Mouse (Mus musculus): ENCODE data around the gene Olfr1360. TPM values are rescaled to one million over a fixed set of nuclear protein-coding genes. Genes with fewer than 3 reads are reported as not detected.

Olfr1360 gene
- polyA plus RNA-seq (2017; shearing (Covaris generic)) = not detected

GRCm38 (mm10) chr13:21677305-21677704, at the start of gene Olfr1360:
Gene Olfr1360, minus strand, starts transcription at chr13:21677405.

GRCm38 (mm10) chr13:21721757-21722372, 44.7 kb upstream of the Olfr1360 start, which contains the start of gene Hist1h2bm:
Gene Hist1h2bm, plus strand, starts transcription at chr13:21722044.

GRCm38 (mm10) chr13:21717397-21718357, 40.5 kb upstream of the Olfr1360 start, which contains the start of gene Hist1h3h:
Gene Hist1h3h, plus strand, starts transcription at chr13:21717659.

GRCm38 (mm10) chr13:21715864-21716539, 38.8 kb upstream of the Olfr1360 start, which contains the start of the genes Hist1h2bl and Hist1h2ai:
Gene Hist1h2bl, minus strand, starts transcription at chr13:21716143.
Gene Hist1h2ai, plus strand, starts transcription at chr13:21716422.

GRCm38 (mm10) chr13:21697811-21698210, 20.6 kb upstream of the Olfr1360 start, which contains the start of gene Olfr1359:
Gene Olfr1359, plus strand, starts transcription at chr13:21698111.

GRCm38 (mm10) chr13:21663286-21663685, 13.9 kb downstream of the Olfr1360 start, which contains the start of gene Olfr1361:
Gene Olfr1361, minus strand, starts transcription at chr13:21663386.

GRCm38 (mm10) chr13:21642418-21642817, 34.8 kb downstream of the Olfr1360 start, which contains the start of gene Olfr11:
Gene Olfr11, minus strand, starts transcription at chr13:21642518.

Other genes starting within 250 kb of the Olfr1360 start
- 0.21 TPM for gene Pgbd1, start 236.3 kb downstream of the Olfr1360 start, polyA plus RNA-seq (2017; shearing (Covaris generic))
- gene Zscan26, start 223.7 kb downstream of the Olfr1360 start, polyA plus RNA-seq (2017; shearing (Covaris generic)) = 7.0 TPM
- not detected for gene Nkapl, start 208.9 kb downstream of the Olfr1360 start, polyA plus RNA-seq (2017; shearing (Covaris generic))
- not detected for gene Zkscan4, start 198.5 kb downstream of the Olfr1360 start, polyA plus RNA-seq (2017; shearing (Covaris generic))
- gene Gm10065, start 198.0 kb downstream of the Olfr1360 start, polyA plus RNA-seq (2017; shearing (Covaris generic)) = not detected
- gene AK157302, start 182.2 kb downstream of the Olfr1360 start, polyA plus RNA-seq (2017; shearing (Covaris generic)) = 0.20 TPM
- 5.8 TPM for gene Gm11273, start 176.0 kb downstream of the Olfr1360 start, polyA plus RNA-seq (2017; shearing (Covaris generic))
- gene Zkscan8, start 146.3 kb downstream of the Olfr1360 start, polyA plus RNA-seq (2017; shearing (Covaris generic)) = 3.2 TPM
- gene Olfr1366, start 134.6 kb downstream of the Olfr1360 start, polyA plus RNA-seq (2017; shearing (Covaris generic)) = not detected
- not detected for gene Olfr1535, start 117.5 kb downstream of the Olfr1360 start, polyA plus RNA-seq (2017; shearing (Covaris generic))
- gene Olfr1364, start 95.6 kb downstream of the Olfr1360 start, polyA plus RNA-seq (2017; shearing (Covaris generic)) = not detected
- gene Olfr1362, start 63.4 kb downstream of the Olfr1360 start, polyA plus RNA-seq (2017; shearing (Covaris generic)) = not detected
- not detected for gene Olfr11, start 34.9 kb downstream of the Olfr1360 start, polyA plus RNA-seq (2017; shearing (Covaris generic))
- not detected for gene Olfr1361, start 14.0 kb downstream of the Olfr1360 start, polyA plus RNA-seq (2017; shearing (Covaris generic))
- gene Olfr1359, start 20.7 kb upstream of the Olfr1360 start, polyA plus RNA-seq (2017; shearing (Covaris generic)) = not detected
- not detected for gene Hist1h2bl, start 38.7 kb upstream of the Olfr1360 start, polyA plus RNA-seq (2017; shearing (Covaris generic))
- not detected for gene Hist1h2ai, start 39.0 kb upstream of the Olfr1360 start, polyA plus RNA-seq (2017; shearing (Covaris generic))
- not detected for gene Hist1h3h, start 40.3 kb upstream of the Olfr1360 start, polyA plus RNA-seq (2017; shearing (Covaris generic))
- not detected for gene Hist1h2bm, start 44.6 kb upstream of the Olfr1360 start, polyA plus RNA-seq (2017; shearing (Covaris generic))
- not detected for gene Hist1h4j, start 57.7 kb upstream of the Olfr1360 start, polyA plus RNA-seq (2017; shearing (Covaris generic))
- gene Hist1h4k, start 73.1 kb upstream of the Olfr1360 start, polyA plus RNA-seq (2017; shearing (Covaris generic)) = not detected
- gene Hist1h2ak, start 76.4 kb upstream of the Olfr1360 start, polyA plus RNA-seq (2017; shearing (Covaris generic)) = not detected
- gene Hist1h2bn, start 76.7 kb upstream of the Olfr1360 start, polyA plus RNA-seq (2017; shearing (Covaris generic)) = 1.1 TPM
- gene Hist1h1b, start 103.2 kb upstream of the Olfr1360 start, polyA plus RNA-seq (2017; shearing (Covaris generic)) = 0.70 TPM
- gene Hist1h3i, start 106.0 kb upstream of the Olfr1360 start, polyA plus RNA-seq (2017; shearing (Covaris generic)) = 2.5 TPM
- not detected for gene Hist1h2an, start 109.8 kb upstream of the Olfr1360 start, polyA plus RNA-seq (2017; shearing (Covaris generic))
- gene Hist1h2bp, start 110.1 kb upstream of the Olfr1360 start, polyA plus RNA-seq (2017; shearing (Covaris generic)) = not detected
- 4.2 TPM for gene Hist1h2bq, start 132.8 kb upstream of the Olfr1360 start, polyA plus RNA-seq (2017; shearing (Covaris generic))
- 3.7 TPM for gene Hist1h2ao, start 133.1 kb upstream of the Olfr1360 start, polyA plus RNA-seq (2017; shearing (Covaris generic))
- gene Hist1h4m, start 134.3 kb upstream of the Olfr1360 start, polyA plus RNA-seq (2017; shearing (Covaris generic)) = 31.4 TPM
- gene Hist1h4n, start 154.8 kb upstream of the Olfr1360 start, polyA plus RNA-seq (2017; shearing (Covaris generic)) = 21.6 TPM
- gene Hist1h2ap, start 156.1 kb upstream of the Olfr1360 start, polyA plus RNA-seq (2017; shearing (Covaris generic)) = 37.5 TPM
- gene Hist1h2br, start 156.3 kb upstream of the Olfr1360 start, polyA plus RNA-seq (2017; shearing (Covaris generic)) = 3.9 TPM

All from effector memory CD4-positive, alpha-beta T cell, adult 5 months (primary cell).